Mouse (Mus musculus): ENCODE results near the gene Luzp1.

- TF ChIP-seq EP300 (IDR thresholded peaks at IDR 0.05; ENCODE audit: low read depth) (no peak), CTCF (IDR thresholded peaks at IDR 0.05; ENCODE audit: low read depth) (no peak)
These were observed 42.1 kb downstream of the Luzp1 start for GRCm38 (mm10) chr4:136511708-136512107.
